Mouse (Mus musculus) erythroblast, adult 5-6 weeks (primary cell): ENCODE measurements around the gene Atf3. TPM values are rescaled to one million over a fixed set of nuclear protein-coding genes. Genes with fewer than 3 reads are reported as not detected.
A peak's percentile ranks its signal among the peaks of the same experiment; 100 is the strongest.

Experiments used
- ATAC-seq: replicated peaks from 2 replicates; pipeline ENCODE4 v1.8.0; 2016; ENCODE audit warnings: moderate number of reproducible peaks, mild to moderate bottlenecking, moderate TSS enrichment, inconsistent platforms; ENCODE audit not compliant: poor library complexity, low FRiP score, severe bottlenecking
- total RNA-seq, 2 experiments: library from RNA; stranded (forward) in 1 of 2; stranded (reverse) in 1 of 2; fragments of 150-400 nt in 1 of 2; fragments of 200-764, 138-1000 nt in 1 of 2; gene quantifications; 2 replicates each; pipeline versions ENCODE4 v1.2.3 to v1.2.4; 2015 to 2017; ENCODE audit warnings: low replicate concordance in 2 of 2

Atf3 gene
- total RNA-seq, 2 experiments from 2014 or later, result 3.2 to 6.0 TPM

GRCm38 (mm10) chr1:191235788-191236542 lies 18.1 kb upstream of the Atf3 start:
- no peak for ATAC-seq

- ATAC-seq, result no peak
Measured at GRCm38 (mm10) chr1:191234837-191235236, 17.0 kb upstream of the Atf3 start.

GRCm38 (mm10) chr1:191230355-191230931 lies 12.6 kb upstream of the Atf3 start:
- no peak for ATAC-seq

DNA sequence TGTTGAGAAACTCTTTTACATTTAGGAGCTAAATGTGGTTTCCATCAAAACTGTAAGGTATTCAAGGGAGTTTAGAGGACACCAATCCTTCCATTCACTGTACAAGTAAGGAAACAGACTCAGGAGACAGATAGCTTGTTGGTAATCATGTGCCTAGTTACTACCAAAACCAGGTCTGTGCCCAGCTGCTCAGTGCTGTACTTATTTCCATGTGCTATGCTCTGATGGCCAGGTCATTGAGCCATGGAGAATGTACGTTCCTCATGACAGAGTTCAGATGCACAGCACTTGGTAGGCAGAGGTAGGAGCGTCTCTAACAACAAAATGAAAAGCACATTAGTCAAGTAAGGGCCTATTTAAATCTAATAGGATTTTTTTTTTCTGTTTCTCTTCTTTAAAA lies 8.7 kb upstream of the Atf3 start:
- no peak for ATAC-seq

DNA sequence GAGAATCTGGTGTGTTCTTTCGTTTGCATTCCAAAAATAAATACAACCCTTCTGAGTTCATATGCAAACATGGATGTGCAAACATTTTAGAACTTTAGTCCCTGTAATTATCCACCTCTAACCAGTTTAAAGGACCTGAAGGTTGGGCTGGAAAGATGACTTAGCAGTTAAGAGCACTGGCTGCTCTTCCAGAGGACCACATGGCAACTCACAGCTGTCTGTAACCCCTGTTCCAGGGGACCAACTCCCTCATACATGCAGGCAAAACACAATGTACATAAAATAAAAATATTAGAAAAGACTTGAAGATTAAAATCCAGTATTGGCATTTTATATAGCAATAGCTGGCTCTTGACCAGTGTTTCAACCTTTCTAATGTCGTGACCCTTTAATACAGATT lies 7.9 kb upstream of the Atf3 start:
- no peak for ATAC-seq

DNA sequence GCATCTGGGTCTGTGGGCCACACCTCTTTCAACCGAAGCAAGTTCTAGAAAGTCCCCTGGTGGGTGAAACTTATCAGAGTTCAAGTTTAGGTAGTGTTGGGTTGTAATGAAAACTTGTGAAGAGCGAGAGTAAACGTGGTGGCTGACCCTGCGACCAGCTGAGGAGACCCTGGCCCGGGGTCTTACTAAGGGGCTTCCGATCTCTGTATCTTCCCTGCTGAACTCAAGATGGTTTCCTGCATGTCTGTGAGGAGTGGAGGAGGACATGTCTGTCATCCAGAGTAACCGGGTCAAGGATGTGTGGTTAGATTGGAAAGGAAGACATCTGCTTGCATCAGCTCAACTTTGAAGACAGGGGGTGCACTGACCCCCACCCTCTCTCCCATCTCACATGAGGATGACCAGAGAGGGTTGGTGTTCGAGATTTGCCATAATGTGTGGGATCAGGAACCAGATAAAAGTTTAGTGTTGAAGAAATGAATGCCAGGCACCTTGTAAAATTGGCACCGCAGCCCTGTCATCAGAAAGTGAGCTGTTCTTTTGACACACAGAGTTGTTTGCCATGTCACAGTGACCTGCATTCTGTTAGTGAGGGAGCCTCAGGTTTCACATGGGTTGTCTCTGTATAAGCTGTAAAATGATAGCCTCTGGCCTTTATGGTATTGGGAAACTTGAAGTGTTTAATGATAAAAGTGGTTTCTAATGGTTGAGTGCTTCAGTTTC lies 7.3 kb upstream of the Atf3 start:
- ATAC-seq, result no peak

DNA sequence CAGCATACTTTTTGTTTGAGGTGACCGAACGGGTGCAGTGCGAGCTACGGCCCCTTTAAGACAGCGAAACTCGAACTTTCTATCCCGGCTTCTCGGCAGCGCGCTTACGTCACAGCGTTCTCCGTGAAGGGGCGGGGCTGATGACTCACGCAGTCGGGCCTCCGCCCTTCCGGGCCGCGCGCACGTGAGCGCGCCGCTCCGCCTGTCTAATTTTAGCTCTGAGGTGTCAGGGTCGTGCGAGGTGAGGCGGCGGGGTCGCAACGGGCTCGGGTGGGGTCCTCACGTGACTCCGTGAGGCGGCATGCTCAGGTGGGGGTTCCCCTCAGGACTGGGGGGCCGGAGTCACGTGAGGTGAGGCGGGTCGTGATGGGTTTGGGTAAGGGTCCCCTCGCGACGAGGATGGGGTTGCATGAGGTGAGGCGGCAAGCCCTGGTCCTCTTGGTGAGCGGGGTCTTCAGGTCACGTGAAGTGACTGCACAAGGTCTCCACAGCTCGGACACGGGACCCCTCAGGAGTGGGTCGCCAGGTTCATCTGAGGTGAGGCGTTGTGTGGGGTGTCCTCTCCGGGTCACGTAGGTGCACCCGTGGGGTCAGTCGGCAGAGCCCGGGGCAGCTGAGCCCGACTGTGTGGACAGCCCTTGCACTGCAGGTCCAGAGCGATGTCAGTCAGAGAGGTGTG lies 6.6 kb upstream of the Atf3 start:
- ATAC-seq, result peak; percentile 95

DNA sequence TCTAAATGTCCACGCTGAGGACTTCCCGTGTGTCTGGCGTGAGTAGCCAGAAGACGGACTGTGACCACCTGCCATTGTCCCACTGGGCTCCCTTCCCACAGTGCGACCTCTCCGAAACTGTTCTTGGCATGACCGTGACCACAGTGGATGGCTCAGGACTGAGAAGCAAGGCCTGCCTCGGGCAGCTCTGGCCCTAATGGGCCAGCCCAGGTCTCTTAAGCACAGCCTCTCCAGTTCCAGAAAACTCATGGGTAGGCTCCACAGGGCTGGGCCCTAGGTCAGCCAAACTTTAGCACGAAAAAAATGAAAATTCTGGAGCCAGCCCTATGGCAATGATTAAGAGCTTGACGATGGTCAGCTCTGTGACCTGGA lies 6.1 kb upstream of the Atf3 start:
- ATAC-seq, result peak; percentile 53

- ATAC-seq, result no peak
Measured at GRCm38 (mm10) chr1:191222031-191222430, 4.2 kb upstream of the Atf3 start.

GRCm38 (mm10) chr1:191220588-191220987 lies 2.7 kb upstream of the Atf3 start:
- ATAC-seq, result no peak

GRCm38 (mm10) chr1:191219748-191220147 lies 1.9 kb upstream of the Atf3 start:
- no peak for ATAC-seq

GRCm38 (mm10) chr1:191218583-191218982 lies 744 bp upstream of the Atf3 start:
- ATAC-seq, result no peak

GRCm38 (mm10) chr1:191215776-191216661 lies 1.8 kb downstream of the Atf3 start:
- ATAC-seq, result no peak

DNA sequence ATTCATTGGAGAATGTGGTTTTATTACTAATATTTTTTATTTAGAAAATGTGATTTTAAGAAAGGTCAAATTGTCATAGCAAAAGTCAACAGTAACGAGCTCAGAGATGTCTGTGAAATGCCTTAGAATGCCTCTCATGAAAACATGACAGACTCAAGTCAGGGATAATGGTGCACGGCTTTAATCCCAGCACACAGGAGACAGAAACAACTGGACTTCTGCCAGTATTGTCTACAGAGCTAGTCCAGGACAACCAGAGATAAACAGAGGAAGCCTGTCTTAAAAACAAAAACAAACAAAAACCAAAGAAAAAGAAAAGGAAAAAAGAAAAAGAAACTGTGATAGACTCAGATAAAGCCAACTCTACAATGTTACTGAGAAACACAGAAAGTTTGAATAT lies 6.7 kb downstream of the Atf3 start:
- no peak for ATAC-seq

DNA sequence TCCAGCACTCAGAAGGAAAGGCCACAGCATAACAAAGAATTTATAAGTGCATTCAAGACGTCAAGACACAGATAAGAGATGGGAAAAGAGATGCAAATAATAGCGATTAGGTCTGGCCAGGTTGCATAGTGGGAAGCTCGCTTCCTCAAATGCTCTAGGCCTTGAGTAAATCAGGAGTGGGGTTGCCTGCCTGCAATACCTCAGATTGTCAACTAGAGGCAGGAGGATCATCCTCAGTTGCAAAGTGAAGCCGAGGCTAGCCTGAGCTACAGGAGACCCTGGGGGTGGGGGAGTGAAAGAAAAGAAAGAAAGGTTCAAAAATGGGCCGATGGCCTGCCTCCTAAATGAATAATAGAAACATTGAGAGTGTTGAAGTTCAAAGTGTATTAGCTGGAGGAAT lies 12.0 kb downstream of the Atf3 start:
- ATAC-seq, result no peak

DNA sequence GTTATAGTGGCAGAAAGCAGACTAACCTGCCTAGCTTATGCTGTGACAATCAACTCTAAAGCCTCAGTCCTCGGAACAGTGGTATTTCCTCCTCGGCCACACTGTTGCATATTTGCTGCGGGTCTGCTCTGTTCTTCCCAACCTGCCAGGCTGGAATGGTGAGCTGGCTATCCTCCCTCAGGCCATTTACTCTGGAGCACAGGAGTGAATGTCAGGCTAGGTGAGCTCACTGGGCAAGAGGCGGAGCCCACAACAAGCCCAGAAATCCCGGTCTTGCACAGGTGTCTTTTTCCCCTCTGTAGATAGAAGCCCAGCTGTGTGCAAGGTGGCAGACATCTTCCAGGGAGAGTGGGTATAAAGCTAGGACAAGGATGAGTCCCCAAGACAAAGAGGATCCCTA lies 13.0 kb downstream of the Atf3 start:
- no peak for ATAC-seq

DNA sequence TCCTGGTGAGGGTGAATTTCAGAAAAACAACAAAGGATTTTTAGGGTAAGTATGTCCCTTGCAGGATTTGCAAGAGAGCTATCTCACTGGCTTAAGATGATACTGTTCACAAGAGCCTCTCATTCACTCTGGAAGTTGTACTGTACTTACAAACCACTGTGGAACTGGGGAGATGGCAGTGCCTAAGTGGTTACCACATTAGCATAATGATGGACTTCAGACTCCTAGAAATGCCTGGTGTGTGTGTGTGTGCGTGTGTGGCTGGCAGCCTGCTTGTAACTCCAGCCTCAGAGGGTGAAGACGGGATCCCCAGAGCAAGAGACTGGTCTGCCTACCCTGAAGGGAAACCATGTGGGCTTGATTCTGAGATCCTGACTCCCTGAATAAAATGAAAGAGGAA lies 14.3 kb downstream of the Atf3 start:
- no peak for ATAC-seq

- no peak for ATAC-seq
Measured at GRCm38 (mm10) chr1:191202208-191202952, 15.5 kb downstream of the Atf3 start.
